In the genomic region with DNA sequence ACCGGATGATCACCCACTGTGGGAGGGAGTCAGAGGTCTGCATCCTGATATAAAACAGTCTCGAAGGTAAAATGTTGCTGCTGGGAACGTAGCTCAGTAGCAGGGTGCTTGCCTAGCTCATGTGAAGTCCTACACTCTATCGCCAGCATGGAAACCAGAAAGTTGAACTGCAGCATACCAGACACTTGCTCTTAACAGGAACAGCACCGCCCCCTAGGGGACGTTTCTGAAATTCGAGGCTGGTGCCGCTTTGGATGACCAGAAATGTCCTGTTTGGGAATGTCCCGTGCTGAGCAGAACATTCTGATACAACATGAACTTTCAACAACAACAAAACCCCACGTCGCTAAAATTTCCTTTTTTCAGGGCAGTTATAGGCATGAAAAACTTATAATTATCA, we compare ENCODE assay signal across 9 mouse cellular contexts. TPM values are rescaled to one million over a fixed set of nuclear protein-coding genes. Genes with fewer than 3 reads are reported as not detected.
DNase-seq lines count a peak whose midpoint lies in the region; ATAC-seq and TF ChIP-seq lines count a peak whose summit lies in the region.
"Had no signal": no experiment of that assay in that cellular context is flagged by ENCODE, and none has a peak within 500 bp of the region (broad histone marks: within the 10 kb centered on the region; RNA-seq: fewer than 3 reads in every experiment).

No protein-coding gene starts in this region.

- H3K27ac ChIP-seq in intestine, postnatal 0 days (ENCODE audit: low read depth, low read length): no peak overlapping the region
- no peak overlapping the region for H3K27ac ChIP-seq in intestine, embryonic 15.5 days
- peak overlapping the region; percentile 48; the same call in 1 of the 2 replicates for H3K27ac ChIP-seq in kidney, embryonic 15.5 days
- peak overlapping the region; percentile 77 for H3K27ac ChIP-seq in liver, adult 2 months (replicated peaks; ENCODE audit: insufficient read depth, low read depth, low read length)
- no peak overlapping the region for H3K27ac ChIP-seq in thymus, adult 2 months (ENCODE audit: control insufficient read depth, insufficient read depth, low read length)
- H3K27ac ChIP-seq: embryonic facial prominence, embryonic 12.5 days had no signal

- no peak for ATAC-seq in intestine, postnatal 0 days
- no peak for ATAC-seq in intestine, embryonic 15.5 days
- no peak for ATAC-seq in kidney, embryonic 15.5 days (replicated peaks; ENCODE audit: low FRiP score)

- H3K36me3 ChIP-seq in intestine, postnatal 0 days (ENCODE audit: control insufficient read depth, insufficient read depth): no peaks in the 10 kb centered on the region
- H3K36me3 ChIP-seq in intestine, embryonic 15.5 days: no peaks in the 10 kb centered on the region
- no peaks in the 10 kb centered on the region for H3K36me3 ChIP-seq in kidney, embryonic 15.5 days
- no peaks in the 10 kb centered on the region for H3K36me3 ChIP-seq in liver, adult 2 months (ENCODE audit: control insufficient read depth, insufficient read depth, low read length)
- no peaks in the 10 kb centered on the region for H3K36me3 ChIP-seq in thymus, adult 2 months (ENCODE audit: control insufficient read depth, insufficient read depth, low read length)
- H3K36me3 ChIP-seq: embryonic facial prominence, embryonic 12.5 days had no signal

- DNase-seq in c-Kit-positive CD71-positive TER-119-positive erythroid progenitor cells, embryonic 14.5 days (ENCODE audit: low spot score): peak; percentile 92
- peak; percentile 85 to 92 for DNase-seq in frontal cortex, postnatal 36 days (ENCODE audit: low spot score in 2 of 2)
- DNase-seq in liver, adult 2 months (ENCODE audit: extremely low read depth, low read depth, low spot score): peak; percentile 92
- peak; percentile 78 for DNase-seq in ovary, adult 18-20 months (ENCODE audit: low spot score)
- DNase-seq in thymus, adult 2 months: peak; percentile 84

- WGBS in intestine, postnatal 0 days: 6% methylated on average over 11 of the region's 11 CpGs
- 7% methylated on average over 11 of the region's 11 CpGs for WGBS in intestine, embryonic 15.5 days
- WGBS in kidney, embryonic 15.5 days: 5% methylated on average over 11 of the region's 11 CpGs
- WGBS in liver, adult 2 months: 2% methylated on average over 11 of the region's 11 CpGs
- WGBS in thymus, adult 2 months: 8% methylated on average over 11 of the region's 11 CpGs

- no peaks in the 10 kb centered on the region for H3K9me3 ChIP-seq in intestine, postnatal 0 days (ENCODE audit: control insufficient read depth)
- no peaks in the 10 kb centered on the region for H3K9me3 ChIP-seq in intestine, embryonic 15.5 days
- no peaks in the 10 kb centered on the region for H3K9me3 ChIP-seq in kidney, embryonic 15.5 days (replicated peaks)
- H3K9me3 ChIP-seq: embryonic facial prominence, embryonic 12.5 days had no signal

- no peak overlapping the region for H3K4me2 ChIP-seq in intestine, postnatal 0 days (replicated peaks; ENCODE audit: low read depth)
- H3K4me2 ChIP-seq in intestine, embryonic 15.5 days (replicated peaks): no peak overlapping the region
- peak overlapping the region; percentile 28; the same call in 1 of the 2 replicates for H3K4me2 ChIP-seq in kidney, embryonic 15.5 days
- H3K4me2 ChIP-seq: embryonic facial prominence, embryonic 12.5 days had no signal

- TF ChIP-seq CTCF in intestine, postnatal 0 days (IDR thresholded peaks at IDR 0.05; ENCODE audit: low read depth): peak; percentile 95
- peak; percentile 82 for TF ChIP-seq CTCF in liver, adult 2 months (IDR thresholded peaks at IDR 0.05; ENCODE audit: low read depth, low read length)
- TF ChIP-seq CTCF in thymus, adult 2 months (IDR thresholded peaks at IDR 0.05; ENCODE audit: borderline replicate concordance, control insufficient read depth, extremely low read depth, insufficient read depth, low read length, poor library complexity): no peak; the same call in 1 of the 2 replicates

- H3K9ac ChIP-seq in intestine, postnatal 0 days (ENCODE audit: low read depth, low read length): no peak overlapping the region
- H3K9ac ChIP-seq in intestine, embryonic 15.5 days: no peak overlapping the region
- 0 out of 2 replicates have a peak overlapping the region, but pooled peaks have one; percentile 31 for H3K9ac ChIP-seq in kidney, embryonic 15.5 days
- peak overlapping the region; percentile 68 for H3K9ac ChIP-seq in liver, adult 2 months (ENCODE audit: low read depth, low read length)
- H3K9ac ChIP-seq: embryonic facial prominence, embryonic 12.5 days had no signal

- no peaks in the 10 kb centered on the region for H3K79me2 ChIP-seq in liver, adult 2 months (ENCODE audit: control insufficient read depth, insufficient read depth, low read length)

- no peak overlapping the region for H3K4me3 ChIP-seq in intestine, postnatal 0 days (ENCODE audit: low read depth, low read length)
- no peak overlapping the region for H3K4me3 ChIP-seq in intestine, embryonic 15.5 days (replicated peaks)
- no peak overlapping the region for H3K4me3 ChIP-seq in kidney, embryonic 15.5 days (replicated peaks)
- H3K4me3 ChIP-seq in liver, adult 2 months (ENCODE audit: insufficient read depth, low read depth, low read length): no peak overlapping the region
- no peak overlapping the region for H3K4me3 ChIP-seq in thymus, adult 2 months (ENCODE audit: control insufficient read depth, insufficient read depth, low read length)
- H3K4me3 ChIP-seq: embryonic facial prominence, embryonic 12.5 days had no signal

- H3K27me3 ChIP-seq in intestine, postnatal 0 days (replicated peaks; ENCODE audit: control insufficient read depth, insufficient read depth, low read length): no peaks in the 10 kb centered on the region
- H3K27me3 ChIP-seq in intestine, embryonic 15.5 days (replicated peaks): no peaks in the 10 kb centered on the region
- no peaks in the 10 kb centered on the region for H3K27me3 ChIP-seq in kidney, embryonic 15.5 days
- no peaks in the 10 kb centered on the region for H3K27me3 ChIP-seq in liver, adult 2 months (ENCODE audit: control insufficient read depth, insufficient read depth, low read length)
- no peaks in the 10 kb centered on the region for H3K27me3 ChIP-seq in thymus, adult 2 months (ENCODE audit: control insufficient read depth, insufficient read depth, low read length)
- H3K27me3 ChIP-seq: embryonic facial prominence, embryonic 12.5 days had no signal

- TF ChIP-seq POLR2A in liver, adult 2 months (IDR thresholded peaks at IDR 0.05; ENCODE audit: extremely low read depth, insufficient read depth, low read length): no peak
- TF ChIP-seq POLR2A in thymus, adult 2 months (IDR thresholded peaks at IDR 0.05; ENCODE audit: control insufficient read depth, extremely low read depth, insufficient read depth, low read length, poor library complexity): no peak

- H3K4me1 ChIP-seq in intestine, postnatal 0 days (replicated peaks; ENCODE audit: control insufficient read depth, insufficient read depth, low read length): no peaks in the 10 kb centered on the region; the same call in 1 of the 2 replicates
- peaks cover 4% of the 10 kb centered on the region; the same call in 1 of the 2 replicates for H3K4me1 ChIP-seq in intestine, embryonic 15.5 days (replicated peaks)
- peaks cover 30% of the 10 kb centered on the region for H3K4me1 ChIP-seq in kidney, embryonic 15.5 days
- peaks cover 16% of the 10 kb centered on the region for H3K4me1 ChIP-seq in liver, adult 2 months (ENCODE audit: control insufficient read depth, insufficient read depth, low read length)
- peaks cover 9% of the 10 kb centered on the region for H3K4me1 ChIP-seq in thymus, adult 2 months (replicated peaks; ENCODE audit: control insufficient read depth, insufficient read depth, low read length)

RNA-seq across cellular contexts. Expression of a gene that starts 4.0 kb away (rescaled TPM):
- 283 and 296 TPM in 2 replicates for polyA plus RNA-seq in intestine, postnatal 0 days (2015; fragmentation: Nextera tagmentation; extraction: Ambion mirVana)
- 305 and 329 TPM in 2 replicates for polyA plus RNA-seq in intestine, embryonic 15.5 days (2015; fragmentation: Nextera tagmentation; extraction: Ambion mirVana)
- 271 and 298 TPM in 2 replicates for polyA plus RNA-seq in kidney, embryonic 15.5 days (2015; fragmentation: Nextera tagmentation; extraction: Ambion mirVana)
- total RNA-seq in liver, adult 2 months (2014; rRNA removed): 181 and 243 TPM in 2 replicates
- polyA plus RNA-seq in liver, adult 2 months (2012; rRNA removed): 1,099 and 1,182 TPM in 2 replicates
- 227 and 235 TPM in 2 replicates for polyA plus RNA-seq in thymus, adult 2 months (2012; rRNA removed)

RNA-seq across cellular contexts. Expression of a gene that starts 18.4 kb away (rescaled TPM):
- 339 and 382 TPM in 2 replicates for polyA plus RNA-seq in intestine, postnatal 0 days (2015; fragmentation: Nextera tagmentation; extraction: Ambion mirVana)
- polyA plus RNA-seq in intestine, embryonic 15.5 days (2015; fragmentation: Nextera tagmentation; extraction: Ambion mirVana): 156 and 171 TPM in 2 replicates
- polyA plus RNA-seq in kidney, embryonic 15.5 days (2015; fragmentation: Nextera tagmentation; extraction: Ambion mirVana): 151 and 172 TPM in 2 replicates
- total RNA-seq in liver, adult 2 months (2014; rRNA removed): 53.7 and 88.7 TPM in 2 replicates
- polyA plus RNA-seq in liver, adult 2 months (2012; rRNA removed): 155 and 176 TPM in 2 replicates
- polyA plus RNA-seq in thymus, adult 2 months (2012; rRNA removed): 151 and 160 TPM in 2 replicates

RNA-seq across cellular contexts. Expression of a gene that starts 18.5 kb away (rescaled TPM):
- 5.2 and 5.3 TPM in 2 replicates for polyA plus RNA-seq in intestine, postnatal 0 days (2015; fragmentation: Nextera tagmentation; extraction: Ambion mirVana)
- polyA plus RNA-seq in intestine, embryonic 15.5 days (2015; fragmentation: Nextera tagmentation; extraction: Ambion mirVana): 8.7 and 10.8 TPM in 2 replicates
- 2.5 and 4.9 TPM in 2 replicates for polyA plus RNA-seq in kidney, embryonic 15.5 days (2015; fragmentation: Nextera tagmentation; extraction: Ambion mirVana)
- total RNA-seq in liver, adult 2 months (2014; rRNA removed): 1.0 and 2.5 TPM in 2 replicates
- 1.2 and 2.1 TPM in 2 replicates for polyA plus RNA-seq in liver, adult 2 months (2012; rRNA removed)
- polyA plus RNA-seq in thymus, adult 2 months (2012; rRNA removed): 7.9 and 8.1 TPM in 2 replicates

RNA-seq across cellular contexts. Expression of a gene that starts 35.8 kb away (rescaled TPM):
- 1.7 and 1.8 TPM in 2 replicates for polyA plus RNA-seq in intestine, postnatal 0 days (2015; fragmentation: Nextera tagmentation; extraction: Ambion mirVana)
- 3.2 and 3.5 TPM in 2 replicates for polyA plus RNA-seq in intestine, embryonic 15.5 days (2015; fragmentation: Nextera tagmentation; extraction: Ambion mirVana)
- polyA plus RNA-seq in kidney, embryonic 15.5 days (2015; fragmentation: Nextera tagmentation; extraction: Ambion mirVana): 6.9 and 7.1 TPM in 2 replicates
- 0.81 and 1.0 TPM in 2 replicates for total RNA-seq in liver, adult 2 months (2014; rRNA removed)
- 1.4 and 1.8 TPM in 2 replicates for polyA plus RNA-seq in liver, adult 2 months (2012; rRNA removed)
- 2.6 and 4.7 TPM in 2 replicates for polyA plus RNA-seq in thymus, adult 2 months (2012; rRNA removed)

RNA-seq across cellular contexts. Expression of a gene that starts 45.7 kb away (rescaled TPM):
- polyA plus RNA-seq in intestine, postnatal 0 days (2015; fragmentation: Nextera tagmentation; extraction: Ambion mirVana): 0.29 and 0.34 TPM in 2 replicates
- polyA plus RNA-seq in intestine, embryonic 15.5 days (2015; fragmentation: Nextera tagmentation; extraction: Ambion mirVana): 15.2 and 18.0 TPM in 2 replicates
- polyA plus RNA-seq in kidney, embryonic 15.5 days (2015; fragmentation: Nextera tagmentation; extraction: Ambion mirVana): 12.8 and 20.2 TPM in 2 replicates
- total RNA-seq in liver, adult 2 months (2014; rRNA removed): 0.07 and 0.65 TPM in 2 replicates
- 0.07 and 0.10 TPM in 2 replicates for polyA plus RNA-seq in liver, adult 2 months (2012; rRNA removed)
- 0.11 and 0.34 TPM in 2 replicates for polyA plus RNA-seq in thymus, adult 2 months (2012; rRNA removed)

Comparison
In these comparisons a context has a peak if more than half of its experiments do, and no peak if none do; other contexts are left out.
1. H3K27ac ChIP-seq: peak in kidney, embryonic 15.5 days (single experiment) and liver, adult 2 months (single experiment); none in intestine, postnatal 0 days (single experiment), intestine, embryonic 15.5 days (single experiment) and thymus, adult 2 months (single experiment).
2. H3K9ac ChIP-seq: peak in kidney, embryonic 15.5 days (single experiment) and liver, adult 2 months (single experiment); none in intestine, postnatal 0 days (single experiment) and intestine, embryonic 15.5 days (single experiment).
3. Peak in every context shown above with its lines, with median percentiles within 50 percentile points of each other: DNase-seq.